Mouse (Mus musculus): ENCODE results near the gene Tnfsf15.

DNA sequence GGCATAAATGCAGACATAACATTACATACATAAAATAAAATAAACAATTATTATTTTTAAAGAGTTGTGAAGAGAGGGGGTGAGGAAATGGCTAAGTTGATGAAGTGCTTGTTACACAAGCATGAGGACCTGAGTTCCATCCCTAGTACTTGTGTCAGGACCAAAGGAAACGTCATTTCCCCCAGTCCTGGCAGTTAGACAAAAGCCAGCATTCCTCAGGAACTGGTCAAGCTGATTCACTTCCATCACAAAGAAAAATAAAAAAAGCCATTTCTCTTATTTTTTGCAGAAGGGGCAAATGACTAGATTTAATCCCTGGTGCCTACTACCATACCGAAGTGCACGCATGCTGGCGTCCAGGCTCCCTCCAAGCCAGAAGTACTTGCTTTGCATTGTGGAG lies 48.0 kb downstream of the Tnfsf15 start:
- TF ChIP-seq CTCF (IDR thresholded peaks at IDR 0.05; ENCODE audit: low read depth, low read length) (no peak), TAL1 (conservative IDR thresholded peaks at IDR 0.05; ENCODE audit: low read depth, low read length) (no peak), GATA1 (IDR thresholded peaks at IDR 0.05; ENCODE audit: borderline replicate concordance, low read length) (no peak), POLR2AphosphoS5 (IDR thresholded peaks at IDR 0.05; ENCODE audit: insufficient replicate concordance, low read depth, low read length) (no peak), GATA2 (IDR thresholded peaks at IDR 0.05; ENCODE audit: borderline replicate concordance, low read depth, low read length) (no peak)
